Mouse (Mus musculus) thymus, adult 2 months (tissue): ENCODE data around the gene Mthfs. TPM values are rescaled to one million over a fixed set of nuclear protein-coding genes. Genes with fewer than 3 reads are reported as not detected.
"Not testable (repeated sequence)": the region's sequence is repeated elsewhere in the genome, so short reads cannot be mapped to it uniquely, and the experiment has no call there.

Experiments used
- DNase-seq: peaks from one replicate; pipeline ENCODE4 v3.0.0; 2021
- H3K27ac ChIP-seq: fragments of 200-500 bp; 2 replicates; pipeline ENCODE4 v1.5.1; 2012; ENCODE audit warnings: low read length, control low read depth; ENCODE audit not compliant: control insufficient read depth, insufficient read depth
- H3K27me3 ChIP-seq: fragments of 200-500 bp; 2 replicates; pipeline ENCODE4 v1.6.1; 2012; ENCODE audit warnings: mild to moderate bottlenecking, low read length, moderate library complexity, mixed read lengths; ENCODE audit not compliant: control insufficient read depth, insufficient read depth
- H3K36me3 ChIP-seq: fragments of 200-500 bp; 2 replicates; pipeline ENCODE4 v1.6.1; 2012; ENCODE audit warnings: mild to moderate bottlenecking, low read length, moderate library complexity; ENCODE audit not compliant: control insufficient read depth, insufficient read depth
- H3K4me1 ChIP-seq: fragments of 200-500 bp; replicated peaks from 2 replicates; pipeline ENCODE4 v1.6.1; 2012; ENCODE audit warnings: low read length; ENCODE audit not compliant: control insufficient read depth, insufficient read depth
- H3K4me3 ChIP-seq: fragments of 200-500 bp; 2 replicates; pipeline ENCODE4 v1.5.1; 2012; ENCODE audit warnings: mild to moderate bottlenecking, low read length, control low read depth, moderate library complexity; ENCODE audit not compliant: control insufficient read depth, insufficient read depth
- CTCF ChIP-seq: fragments of 200-500 bp; IDR thresholded peaks from 2 replicates; pipeline ENCODE4 v1.5.1; 2012; ENCODE audit warnings: mild to moderate bottlenecking, control low read depth, low read length, moderate library complexity, borderline replicate concordance; ENCODE audit not compliant: control insufficient read depth, poor library complexity, insufficient read depth; ENCODE audit errors: extremely low read depth
- POLR2A ChIP-seq: fragments of 200-500 bp; IDR thresholded peaks from 2 replicates; pipeline ENCODE4 v1.6.1; 2012; ENCODE audit warnings: mild to moderate bottlenecking, low read length, control low read depth, moderate library complexity; ENCODE audit not compliant: control insufficient read depth, poor library complexity, insufficient read depth; ENCODE audit errors: extremely low read depth
- WGBS: fragments of 180-500 bp; shearing (Covaris S2); methylation state at CpG from one replicate; pipeline ENCODE4 v1.1.7; 2018; 5-methylcytosine and 5-hydroxymethylcytosine counted together
- polyA plus RNA-seq: library from polyadenylated mRNA; depleted of rRNA; stranded (reverse); fragments of >200 nt; gene quantifications from 2 replicates; pipeline ENCODE4 v1.2.3, GENCODE M21; 2012

The Mthfs gene
- polyA plus RNA-seq, 1 experiment: 7.8 TPM

GRCm38 (mm10) chr9:89211065-89211858 is 786 bp downstream of the Mthfs start:
- not testable (repeated sequence) for H3K36me3 ChIP-seq, H3K27me3 ChIP-seq, H3K4me1 ChIP-seq
- peak; percentile 82 for DNase-seq
- 3% methylated on average over 22 of the region's 44 CpGs for WGBS
- H3K27ac ChIP-seq: peak overlapping the region; percentile 71; the same call in 1 of the 2 replicates
- peak overlapping the region; percentile 43 for H3K4me3 ChIP-seq

- not testable (repeated sequence) for H3K27me3 ChIP-seq, H3K36me3 ChIP-seq, H3K27ac ChIP-seq, H3K4me3 ChIP-seq, H3K4me1 ChIP-seq
- 18% methylated on average over 1 of the region's 1 CpGs for WGBS
- DNase-seq: peak; percentile 69
Measured at GRCm38 (mm10) chr9:89212428-89212827, 2.0 kb downstream of the Mthfs start.

GRCm38 (mm10) chr9:89218174-89218573 is 7.7 kb downstream of the Mthfs start:
- not testable (repeated sequence) for H3K27ac ChIP-seq, H3K36me3 ChIP-seq, H3K27me3 ChIP-seq, DNase-seq, H3K4me3 ChIP-seq, H3K4me1 ChIP-seq
- 96% methylated on average over 4 of the region's 4 CpGs for WGBS

- WGBS: 100% methylated on average over 3 of the region's 4 CpGs
- DNase-seq: not testable (repeated sequence)
Measured at GRCm38 (mm10) chr9:89219668-89220067, 9.2 kb downstream of the Mthfs start.

GRCm38 (mm10) chr9:89220704-89221287 is 10.3 kb downstream of the Mthfs start:
- not testable (repeated sequence) for H3K4me1 ChIP-seq, H3K4me3 ChIP-seq, H3K36me3 ChIP-seq, DNase-seq, H3K27ac ChIP-seq, H3K27me3 ChIP-seq
- 58% methylated on average over 6 of the region's 6 CpGs for WGBS

More at GRCm38 (mm10) chr9:89219668-89220067, 9.2 kb downstream of the Mthfs start:
- H3K36me3 ChIP-seq, H3K4me3 ChIP-seq, H3K27ac ChIP-seq, H3K27me3 ChIP-seq, H3K4me1 ChIP-seq: not testable (repeated sequence)

GRCm38 (mm10) chr9:89226071-89226470 is 15.6 kb downstream of the Mthfs start:
- 76% methylated on average over 4 of the region's 4 CpGs for WGBS
- H3K27ac ChIP-seq: no peak overlapping the region
- H3K4me3 ChIP-seq: no peak overlapping the region
- H3K27me3 ChIP-seq: no peaks in the 10 kb centered on the region
- TF ChIP-seq CTCF (no peak), POLR2A (no peak)
- no peaks in the 10 kb centered on the region for H3K4me1 ChIP-seq
- no peaks in the 10 kb centered on the region for H3K36me3 ChIP-seq
- DNase-seq: no peak

- TF ChIP-seq POLR2A: no peak
- Histone ChIP-seq H3K27ac (no peak overlapping the region), H3K4me1 (no peaks in the 10 kb centered on the region), H3K4me3 (no peak overlapping the region), H3K27me3 (no peaks in the 10 kb centered on the region), H3K36me3 (no peaks in the 10 kb centered on the region)
- DNase-seq: no peak
- WGBS: 87% methylated on average over 7 of the region's 7 CpGs
Measured at GRCm38 (mm10) chr9:89228122-89228521, 17.6 kb downstream of the Mthfs start.

GRCm38 (mm10) chr9:89230897-89231497 is 20.5 kb downstream of the Mthfs start:
- 68% methylated on average over 2 of the region's 2 CpGs for WGBS
- not testable (repeated sequence) for H3K4me1 ChIP-seq, H3K27me3 ChIP-seq, H3K36me3 ChIP-seq, H3K27ac ChIP-seq, H3K4me3 ChIP-seq
- peak; percentile 35 for DNase-seq

- H3K27ac ChIP-seq, DNase-seq, H3K36me3 ChIP-seq, H3K27me3 ChIP-seq, H3K4me3 ChIP-seq, H3K4me1 ChIP-seq: not testable (repeated sequence)
- WGBS: 88% methylated on average over 4 of the region's 4 CpGs
Measured at GRCm38 (mm10) chr9:89237131-89237530, 26.7 kb downstream of the Mthfs start.

GRCm38 (mm10) chr9:89238976-89239505 is 28.6 kb downstream of the Mthfs start:
- not testable (repeated sequence) for H3K36me3 ChIP-seq, H3K27ac ChIP-seq, H3K4me3 ChIP-seq, H3K4me1 ChIP-seq, H3K27me3 ChIP-seq, DNase-seq
- 63% methylated on average over 4 of the region's 5 CpGs for WGBS
